Mouse (Mus musculus) myocyte (in vitro differentiated cells): ENCODE data around the gene Stard5. TPM values are rescaled to one million over a fixed set of nuclear protein-coding genes. Genes with fewer than 3 reads are reported as not detected.

Experiments
- H3K27me3 ChIP-seq: one replicate; pipeline ENCODE4 v1.6.1; 2011; ENCODE audit not compliant: control insufficient read depth, insufficient read depth, insufficient read length
- H3K36me3 ChIP-seq: one replicate; pipeline ENCODE4 v1.6.1; 2011; ENCODE audit not compliant: control insufficient read depth, insufficient read depth
- H3K4me2 ChIP-seq: one replicate; pipeline ENCODE4 v1.6.1; 2011; ENCODE audit warnings: low read depth, control low read depth
- H3K4me3 ChIP-seq: one replicate; pipeline ENCODE4 v1.5.1; 2011; ENCODE audit warnings: mild to moderate bottlenecking, control low read depth, moderate library complexity
- H3K79me2 ChIP-seq: one replicate; pipeline ENCODE4 v1.6.1; 2011; ENCODE audit not compliant: control insufficient read depth, insufficient read depth
- H3ac ChIP-seq: one replicate; pipeline ENCODE4 v1.6.1; 2011; ENCODE audit not compliant: control insufficient read depth, insufficient read length
- CEBPB ChIP-seq: IDR thresholded peaks from 2 replicates; pipeline ENCODE4 v1.6.1; 2011; ENCODE audit warnings: mild to moderate bottlenecking, moderate library complexity; ENCODE audit not compliant: poor library complexity, insufficient read depth, severe bottlenecking
- E2F4 ChIP-seq: IDR thresholded peaks from one replicate; pipeline ENCODE4 v1.6.1; 2011; ENCODE audit warnings: mild to moderate bottlenecking, control low read depth, moderate library complexity; ENCODE audit not compliant: insufficient read depth
- MAX ChIP-seq: IDR thresholded peaks from one replicate; pipeline ENCODE4 v1.6.1; 2011; ENCODE audit warnings: low read depth, mild to moderate bottlenecking, control low read depth
- MYOD1 ChIP-seq, 3 experiments: IDR thresholded peaks; one replicate each; pipeline ENCODE4 v1.6.1; 2011; ENCODE audit warnings: control low read depth in 2 of 3, low read depth in 2 of 3, mild to moderate bottlenecking in 2 of 3, moderate library complexity in 1 of 3; ENCODE audit not compliant: insufficient read length in 2 of 3, control insufficient read depth in 1 of 3
- MYOG ChIP-seq, 3 experiments: IDR thresholded peaks; one replicate each; pipeline ENCODE4 v1.6.1; 2011; ENCODE audit warnings: control low read depth in 2 of 3, low read depth in 2 of 3, mild to moderate bottlenecking in 2 of 3; ENCODE audit not compliant: insufficient read length in 2 of 3, control insufficient read depth in 1 of 3, insufficient read depth in 1 of 3
- POLR2A ChIP-seq: IDR thresholded peaks from one replicate; pipeline ENCODE4 v1.6.1; 2011; ENCODE audit warnings: low read depth, mild to moderate bottlenecking, control low read depth, moderate library complexity; ENCODE audit not compliant: insufficient read length
- POLR2AphosphoS2 ChIP-seq: IDR thresholded peaks from one replicate; pipeline ENCODE4 v1.6.1; 2011; ENCODE audit warnings: low read depth, control low read depth; ENCODE audit not compliant: insufficient read length
- REST ChIP-seq: IDR thresholded peaks from one replicate; pipeline ENCODE4 v1.6.1; 2011; ENCODE audit warnings: mild to moderate bottlenecking, control low read depth, moderate library complexity; ENCODE audit not compliant: insufficient read depth, insufficient read length
- SRF ChIP-seq: IDR thresholded peaks from one replicate; pipeline ENCODE4 v1.6.1; 2011; ENCODE audit warnings: low read depth; ENCODE audit not compliant: control insufficient read depth, insufficient read length
- TCF12 ChIP-seq: IDR thresholded peaks from one replicate; pipeline ENCODE4 v1.6.1; 2011; ENCODE audit warnings: mild to moderate bottlenecking, control low read depth; ENCODE audit not compliant: poor library complexity, insufficient read depth, severe bottlenecking
- TCF3 ChIP-seq: IDR thresholded peaks from one replicate; pipeline ENCODE4 v1.6.1; 2011; ENCODE audit warnings: low read depth, control low read depth; ENCODE audit not compliant: insufficient read length
- USF1 ChIP-seq: IDR thresholded peaks from one replicate; pipeline ENCODE4 v1.6.1; 2011; ENCODE audit warnings: low read depth, mild to moderate bottlenecking, control low read depth, moderate library complexity
- polyA plus RNA-seq: library from polyadenylated mRNA; unstranded; fragments of >200 nt; fragmentation: generic; extraction: Trizol; gene quantifications from one replicate; pipeline ENCODE4 v1.2.1, GENCODE M21; 2012; ENCODE audit warnings: missing spikeins

Stard5 gene
- polyA plus RNA-seq, 1 experiment = 31.0 TPM

- Histone ChIP-seq H3K4me2 (peak overlapping the region; percentile 84), H3K79me2 (peaks cover 11% of the 10 kb centered on the region), H3K27me3 (no peaks in the 10 kb centered on the region), H3ac (peak overlapping the region; percentile 79), H3K36me3 (peaks cover 33% of the 10 kb centered on the region), H3K4me3 (peak overlapping the region; percentile 78)
- TF ChIP-seq POLR2A = no peak
- no peak for TF ChIP-seq MYOG (IDR thresholded peaks at IDR 0.05; ENCODE audit: control insufficient read depth in 1 of 3, insufficient read depth in 1 of 3, insufficient read length in 2 of 3, low read depth in 2 of 3)
- no peak for TF ChIP-seq TCF3
- peak; percentile 49; the same call in 1 of the 2 replicates for TF ChIP-seq CEBPB
- TF ChIP-seq SRF = no peak
- TF ChIP-seq REST = no peak
- TF ChIP-seq MYOD1 (IDR thresholded peaks at IDR 0.05; ENCODE audit: control insufficient read depth in 1 of 3, insufficient read length in 2 of 3, low read depth in 2 of 3) = no peak
These were observed 942 bp downstream of the Stard5 start for GRCm38 (mm10) chr7:83632682-83633120.

GRCm38 (mm10) chr7:83633856-83634255 is 2.1 kb downstream of the Stard5 start:
- Histone ChIP-seq H3ac (no peak overlapping the region), H3K4me2 (peak overlapping the region; percentile 15), H3K27me3 (no peaks in the 10 kb centered on the region), H3K79me2 (peaks cover 11% of the 10 kb centered on the region), H3K4me3 (peak overlapping the region; percentile 78), H3K36me3 (peaks cover 42% of the 10 kb centered on the region)
- TF ChIP-seq CEBPB (no peak), E2F4 (no peak), SRF (no peak), TCF3 (no peak), MYOD1 (IDR thresholded peaks at IDR 0.05; ENCODE audit: control insufficient read depth in 1 of 3, insufficient read length in 2 of 3, low read depth in 2 of 3) (no peak), POLR2AphosphoS2 (no peak), USF1 (no peak), MAX (no peak), REST (no peak), MYOG (IDR thresholded peaks at IDR 0.05; ENCODE audit: control insufficient read depth in 1 of 3, insufficient read depth in 1 of 3, insufficient read length in 2 of 3, low read depth in 2 of 3) (no peak), POLR2A (no peak), TCF12 (no peak)

DNA sequence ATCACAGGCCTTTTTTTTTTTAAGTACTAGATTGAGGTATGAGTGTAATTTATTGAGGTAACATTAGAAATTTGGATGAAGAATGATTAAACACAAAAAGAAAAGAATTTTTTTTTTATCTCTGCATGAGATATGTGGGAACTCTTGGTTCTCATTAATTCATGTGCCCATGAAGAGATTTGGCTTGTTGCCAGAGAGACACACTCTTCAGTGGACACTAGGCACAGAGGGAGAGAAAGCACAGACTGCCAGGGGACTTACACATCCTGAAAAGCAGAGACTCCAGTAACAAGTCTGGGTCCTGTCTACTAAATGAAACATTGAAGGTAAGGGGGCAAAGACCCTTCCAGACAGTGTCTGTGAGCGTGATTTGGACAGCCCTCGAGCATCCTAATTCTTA is 4.0 kb downstream of the Stard5 start:
- Histone ChIP-seq H3K27me3 (no peaks in the 10 kb centered on the region), H3K4me3 (no peak overlapping the region), H3K4me2 (no peak overlapping the region), H3ac (no peak overlapping the region), H3K36me3 (peaks cover 45% of the 10 kb centered on the region), H3K79me2 (peaks cover 11% of the 10 kb centered on the region)
- no peak for TF ChIP-seq MYOD1 (IDR thresholded peaks at IDR 0.05; ENCODE audit: control insufficient read depth in 1 of 3, insufficient read length in 2 of 3, low read depth in 2 of 3)
- TF ChIP-seq SRF = no peak
- no peak for TF ChIP-seq MYOG (IDR thresholded peaks at IDR 0.05; ENCODE audit: control insufficient read depth in 1 of 3, insufficient read depth in 1 of 3, insufficient read length in 2 of 3, low read depth in 2 of 3)
- no peak for TF ChIP-seq POLR2AphosphoS2
- TF ChIP-seq CEBPB = no peak
- TF ChIP-seq TCF12 = no peak

GRCm38 (mm10) chr7:83636425-83636824 is 4.7 kb downstream of the Stard5 start:
- no peak for TF ChIP-seq TCF3
- TF ChIP-seq REST = no peak
- TF ChIP-seq MYOG (IDR thresholded peaks at IDR 0.05; ENCODE audit: control insufficient read depth in 1 of 3, insufficient read depth in 1 of 3, insufficient read length in 2 of 3, low read depth in 2 of 3) = no peak
- TF ChIP-seq MYOD1 (IDR thresholded peaks at IDR 0.05; ENCODE audit: control insufficient read depth in 1 of 3, insufficient read length in 2 of 3, low read depth in 2 of 3) = no peak
- Histone ChIP-seq H3K36me3 (peaks cover 45% of the 10 kb centered on the region), H3K79me2 (peaks cover 11% of the 10 kb centered on the region)

DNA sequence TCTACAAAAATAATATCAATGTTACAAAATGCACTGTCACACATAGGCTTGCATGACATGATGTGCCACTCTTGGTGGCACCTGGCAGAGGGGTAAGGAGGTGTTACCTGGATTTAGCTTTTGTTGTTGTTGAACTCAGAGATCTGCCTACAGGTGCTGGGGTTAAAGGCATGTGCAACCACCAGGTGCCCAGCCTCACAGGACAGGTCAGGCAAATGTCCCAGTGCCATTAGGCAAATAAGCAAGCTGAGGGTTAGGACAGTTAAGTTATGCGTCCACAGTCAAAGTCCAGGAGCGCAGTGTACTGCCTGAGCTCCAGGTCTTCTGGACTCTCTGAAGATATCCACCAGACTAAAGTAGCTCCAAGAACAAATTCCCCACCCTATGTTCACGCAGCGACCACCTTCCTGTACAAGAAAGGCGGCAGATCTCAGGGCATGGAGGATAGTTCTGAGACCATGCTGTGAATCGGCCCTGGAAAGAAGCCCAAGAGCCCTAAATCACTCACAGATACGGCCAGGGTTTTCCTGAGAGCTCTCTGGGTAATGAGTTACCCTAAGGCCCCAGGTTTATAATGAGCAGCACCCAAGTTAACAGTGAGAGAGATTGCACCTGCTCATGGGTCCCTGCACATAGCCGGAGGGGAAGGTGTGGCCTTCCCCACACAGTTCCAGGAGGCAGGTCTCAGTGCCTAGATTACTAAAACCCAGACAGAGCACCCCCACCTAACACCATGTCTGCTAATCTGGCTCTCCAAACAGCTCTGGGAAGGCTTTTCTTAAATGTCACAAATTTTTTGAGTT is 6.2 kb downstream of the Stard5 start:
- H3K4me2 ChIP-seq = no peak overlapping the region
- TF ChIP-seq MYOD1 (IDR thresholded peaks at IDR 0.05; ENCODE audit: control insufficient read depth in 1 of 3, insufficient read length in 2 of 3, low read depth in 2 of 3) (no peak), TCF12 (no peak), E2F4 (no peak), USF1 (no peak), MAX (no peak), TCF3 (no peak), POLR2A (no peak), POLR2AphosphoS2 (no peak), SRF (no peak), MYOG (IDR thresholded peaks at IDR 0.05; ENCODE audit: control insufficient read depth in 1 of 3, insufficient read depth in 1 of 3, insufficient read length in 2 of 3, low read depth in 2 of 3) (no peak), REST (no peak), CEBPB (no peak)
- H3K79me2 ChIP-seq = peaks cover 6% of the 10 kb centered on the region
- H3K4me3 ChIP-seq = no peak overlapping the region
- H3K36me3 ChIP-seq = peaks cover 45% of the 10 kb centered on the region
- no peak overlapping the region for H3ac ChIP-seq
- no peaks in the 10 kb centered on the region for H3K27me3 ChIP-seq

More at GRCm38 (mm10) chr7:83636425-83636824, 4.7 kb downstream of the Stard5 start:
- Histone ChIP-seq H3ac (no peak overlapping the region), H3K4me2 (no peak overlapping the region), H3K27me3 (no peaks in the 10 kb centered on the region), H3K4me3 (no peak overlapping the region)
